ENCODE assay signal across 8 mouse cellular contexts in the genomic region with DNA sequence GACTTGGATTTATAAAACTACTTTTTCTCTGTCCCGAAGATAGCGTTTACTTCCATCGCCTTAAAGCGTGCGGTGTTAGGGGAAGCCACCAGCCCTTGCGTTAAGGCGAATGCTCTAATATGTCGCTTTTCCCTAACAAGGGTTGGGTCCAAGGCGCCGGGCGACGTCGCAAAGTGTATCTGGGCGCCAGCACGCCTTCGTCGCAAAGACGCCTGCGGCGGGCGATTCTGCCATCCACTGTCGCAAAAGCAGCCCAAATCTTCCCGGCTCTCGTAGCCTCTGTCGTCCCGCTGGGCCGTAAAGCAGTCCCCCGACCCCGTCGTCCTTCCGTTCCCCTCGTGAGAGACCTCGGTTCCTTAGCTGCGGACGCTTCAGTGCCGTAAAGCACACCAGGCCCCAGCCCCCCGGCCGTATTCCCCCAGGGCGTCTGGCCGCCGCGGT. TPM values are rescaled to one million over a fixed set of nuclear protein-coding genes. Genes with fewer than 3 reads are reported as not detected.
DNase-seq lines count a peak whose midpoint lies in the region; ATAC-seq and TF ChIP-seq lines count a peak whose summit lies in the region.

No protein-coding gene starts in this region.

- peak overlapping the region; percentile 99 for H3K27ac ChIP-seq in lung, embryonic 16.5 days (ENCODE audit: low read length)
- H3K27ac ChIP-seq in thymus, adult 2 months (ENCODE audit: control insufficient read depth, insufficient read depth, low read length): peak overlapping the region; percentile 86

- peak overlapping the region; percentile 99 for H3K4me2 ChIP-seq in lung, embryonic 16.5 days (ENCODE audit: low read depth, low read length)

- ATAC-seq in frontal cortex, adult (ENCODE audit: low TSS enrichment): peak; percentile 79
- peak; percentile 82 for ATAC-seq in hematopoietic stem cell, adult 5-6 weeks (replicated peaks in 1 of 2; ENCODE audit: insufficient read depth in 1 of 2, low FRiP score in 2 of 2, low TSS enrichment in 1 of 2, low read depth in 1 of 2, poor library complexity in 2 of 2, severe bottlenecking in 2 of 2)
- ATAC-seq in lung, embryonic 16.5 days (ENCODE audit: low read depth): peak; percentile 89

- no peaks in the 10 kb centered on the region for H3K27me3 ChIP-seq in lung, embryonic 16.5 days (ENCODE audit: control insufficient read depth, insufficient read depth, low read depth, low read length)
- no peaks in the 10 kb centered on the region for H3K27me3 ChIP-seq in thymus, adult 2 months (ENCODE audit: control insufficient read depth, insufficient read depth, low read length)

- no peaks in the 10 kb centered on the region for H3K9me3 ChIP-seq in lung, embryonic 16.5 days (ENCODE audit: control insufficient read depth, low read length)

- peaks cover 19% of the 10 kb centered on the region for H3K4me1 ChIP-seq in lung, embryonic 16.5 days (replicated peaks; ENCODE audit: control insufficient read depth, insufficient read depth, low read length)
- H3K4me1 ChIP-seq in thymus, adult 2 months (replicated peaks; ENCODE audit: control insufficient read depth, insufficient read depth, low read length): peaks cover 18% of the 10 kb centered on the region

- H3K36me3 ChIP-seq in lung, embryonic 16.5 days (ENCODE audit: control insufficient read depth, insufficient read depth, low read length): peaks cover 20% of the 10 kb centered on the region
- peaks cover 18% of the 10 kb centered on the region for H3K36me3 ChIP-seq in thymus, adult 2 months (ENCODE audit: control insufficient read depth, insufficient read depth, low read length)

- 0 out of 2 replicates have a peak, but pooled peaks have one; percentile 17 for TF ChIP-seq CTCF in thymus, adult 2 months (IDR thresholded peaks at IDR 0.05; ENCODE audit: borderline replicate concordance, control insufficient read depth, extremely low read depth, insufficient read depth, low read length, poor library complexity)

- WGBS in lung, embryonic 16.5 days: under 1% methylated on average over 42 of the region's 42 CpGs
- WGBS in thymus, adult 2 months: under 1% methylated on average over 42 of the region's 42 CpGs

- H3K9ac ChIP-seq in lung, embryonic 16.5 days (ENCODE audit: low read length): peak overlapping the region; percentile 90

- TF ChIP-seq POLR2A in thymus, adult 2 months (IDR thresholded peaks at IDR 0.05; ENCODE audit: control insufficient read depth, extremely low read depth, insufficient read depth, low read length, poor library complexity): no peak

- DNase-seq in Muller cell, postnatal 12 days (ENCODE audit: inconsistent ontology term): peak; percentile 97
- DNase-seq in cerebellum, adult 9-10 months: peak; percentile 95
- peak; percentile 99 for DNase-seq in layer of hippocampus, adult 9-11 months
- peak; percentile 97 for DNase-seq in ovary, adult 18-20 months (ENCODE audit: low spot score)
- DNase-seq in thymus, adult 2 months: peak; percentile 94

- H3K4me3 ChIP-seq in lung, embryonic 16.5 days (ENCODE audit: low read length): peak overlapping the region; percentile 81
- peak overlapping the region; percentile 65 for H3K4me3 ChIP-seq in thymus, adult 2 months (ENCODE audit: control insufficient read depth, insufficient read depth, low read length)

RNA-seq across cellular contexts. Expression of gene Neurl4, which starts 0.6 kb away (rescaled TPM):
- total RNA-seq in hematopoietic stem cell, adult 5-6 weeks (2017): 23.3 and 34.1 TPM in 2 replicates
- polyA plus RNA-seq in lung, embryonic 16.5 days (2015; fragmentation: Nextera tagmentation; extraction: Ambion mirVana): 5.7 and 6.4 TPM in 2 replicates
- 85.3 and 90.7 TPM in 2 replicates for polyA plus RNA-seq in thymus, adult 2 months (2012; rRNA removed)

RNA-seq across cellular contexts. Expression of gene 2810408A11Rik, which starts 0.6 kb away (rescaled TPM):
- total RNA-seq in hematopoietic stem cell, adult 5-6 weeks (2017): 12.1 and 33.3 TPM in 2 replicates
- polyA plus RNA-seq in lung, embryonic 16.5 days (2015; fragmentation: Nextera tagmentation; extraction: Ambion mirVana): 7.9 and 8.6 TPM in 2 replicates
- 7.1 and 10.2 TPM in 2 replicates for polyA plus RNA-seq in thymus, adult 2 months (2012; rRNA removed)

RNA-seq across cellular contexts. Expression of gene Acap1, which starts 6.1 kb away (rescaled TPM):
- total RNA-seq in hematopoietic stem cell, adult 5-6 weeks (2017): 136 and 171 TPM in 2 replicates
- 2.1 and 3.8 TPM in 2 replicates for polyA plus RNA-seq in lung, embryonic 16.5 days (2015; fragmentation: Nextera tagmentation; extraction: Ambion mirVana)
- polyA plus RNA-seq in thymus, adult 2 months (2012; rRNA removed): 405 and 462 TPM in 2 replicates

RNA-seq across cellular contexts. Expression of gene Gps2, which starts 12.3 kb away (rescaled TPM):
- total RNA-seq in hematopoietic stem cell, adult 5-6 weeks (2017): 37.0 and 64.9 TPM in 2 replicates
- 85.1 and 87.8 TPM in 2 replicates for polyA plus RNA-seq in lung, embryonic 16.5 days (2015; fragmentation: Nextera tagmentation; extraction: Ambion mirVana)
- 236 and 272 TPM in 2 replicates for polyA plus RNA-seq in thymus, adult 2 months (2012; rRNA removed)

RNA-seq across cellular contexts. Expression of gene Kctd11, which starts 20.2 kb away (rescaled TPM):
- 1.3 and 2.7 TPM in 2 replicates for total RNA-seq in hematopoietic stem cell, adult 5-6 weeks (2017)
- polyA plus RNA-seq in lung, embryonic 16.5 days (2015; fragmentation: Nextera tagmentation; extraction: Ambion mirVana): 10.9 and 11.4 TPM in 2 replicates
- polyA plus RNA-seq in thymus, adult 2 months (2012; rRNA removed): 6.2 and 8.0 TPM in 2 replicates

Comparison
In these comparisons a context has a peak if more than half of its experiments do, and no peak if none do; other contexts are left out.
1. Peak in every context shown above with its lines: DNase-seq, ATAC-seq, H3K4me3 ChIP-seq and H3K27ac ChIP-seq.
2. RNA of gene Neurl4, which starts 0.6 kb away (polyA plus RNA-seq): 85.3 to 90.7 TPM in thymus, adult 2 months; 5.7 to 6.4 TPM in lung, embryonic 16.5 days; every median in the first group is over 10 times any median in the second.
3. RNA of gene Acap1, which starts 6.1 kb away (polyA plus RNA-seq): 405 to 462 TPM in thymus, adult 2 months; 2.1 to 3.8 TPM in lung, embryonic 16.5 days; every median in the first group is over 10 times any median in the second.